9 mouse cellular contexts compared by ENCODE assay signal in genomic region chr19:57238461-57238860, GRCm38 (mm10).
DNase-seq lines count a peak whose midpoint lies in the region; ATAC-seq and TF ChIP-seq lines count a peak whose summit lies in the region.
"Had no signal": no experiment of that assay in that cellular context is flagged by ENCODE, and none has a peak within 500 bp of the region (broad histone marks: within the 10 kb centered on the region; RNA-seq: fewer than 3 reads in every experiment).

No protein-coding gene starts in this region.

- no peak overlapping the region for H3K4me2 ChIP-seq in stomach, embryonic 16.5 days (ENCODE audit: low read depth, low read length)
- H3K4me2 ChIP-seq: midbrain, embryonic 11.5 days had no signal

- ATAC-seq in stomach, embryonic 16.5 days (ENCODE audit: insufficient read depth, low FRiP score): no peak
- no peak for ATAC-seq in megakaryocyte progenitor cell, adult 5-6 weeks (replicated peaks; ENCODE audit: poor library complexity)
- no peak for ATAC-seq in erythroblast, adult 5-6 weeks (replicated peaks; ENCODE audit: low FRiP score, poor library complexity, severe bottlenecking)

- TF ChIP-seq CTCF in left cerebral cortex, adult 2 months (IDR thresholded peaks at IDR 0.05): no peak

- peaks cover 28% of the 10 kb centered on the region for H3K4me1 ChIP-seq in stomach, embryonic 16.5 days (ENCODE audit: control insufficient read depth, insufficient read depth, low read length)

- H3K27me3 ChIP-seq in stomach, embryonic 16.5 days (ENCODE audit: control insufficient read depth, insufficient read depth, low read length): no peaks in the 10 kb centered on the region

- DNase-seq in adrenal gland, adult 2 months: peak; percentile 31
- no peak for DNase-seq in adrenal gland, postnatal 25 days
- peak in 1 of 2 experiments; percentile 47 for DNase-seq in left cerebral cortex, adult 2 months (ENCODE audit: extremely low spot score in 1 of 2, low spot score in 2 of 2)
- DNase-seq in left cerebral cortex, postnatal 4 days: no peak
- DNase-seq in kidney, postnatal 10 days: peak; percentile 37

- H3K36me3 ChIP-seq in stomach, embryonic 16.5 days (ENCODE audit: control insufficient read depth, insufficient read depth, low read length): no peaks in the 10 kb centered on the region

- no peaks in the 10 kb centered on the region for H3K9me3 ChIP-seq in stomach, embryonic 16.5 days (replicated peaks; ENCODE audit: control insufficient read depth, low read length)

- H3K9ac ChIP-seq in stomach, embryonic 16.5 days (ENCODE audit: low read length): no peak overlapping the region

- H3K4me3 ChIP-seq in left cerebral cortex, adult 2 months: peak overlapping the region; percentile 46
- 0 out of 2 replicates have a peak overlapping the region, but pooled peaks have one; percentile 13 for H3K4me3 ChIP-seq in stomach, embryonic 16.5 days (replicated peaks; ENCODE audit: low read length)

- H3K27ac ChIP-seq in left cerebral cortex, adult 2 months: peak overlapping the region; percentile 84
- H3K27ac ChIP-seq in stomach, embryonic 16.5 days (ENCODE audit: low read length): peak overlapping the region; percentile 63; the same call in 1 of the 2 replicates

- WGBS in stomach, embryonic 16.5 days: 78% methylated on average over 7 of the region's 7 CpGs

- intact Hi-C loops in left cerebral cortex, adult 2 months (cut with DNase I): loop anchor here (2.0 kb wide), 2 partner anchors 40 to 76 kb away; no protein-coding TSS in a partner anchor
- intact Hi-C loops in left cerebral cortex, postnatal 4 days (cut with DNase I): no loop called here

Comparison
In these comparisons a context has a peak if more than half of its experiments do, and no peak if none do; other contexts are left out.
1. DNase-seq: peak in adrenal gland, adult 2 months (single experiment) and kidney, postnatal 10 days (single experiment); none in adrenal gland, postnatal 25 days (single experiment) and left cerebral cortex, postnatal 4 days (single experiment).